Mouse (Mus musculus): ENCODE measurements around the gene C2cd4d. TPM values are rescaled to one million over a fixed set of nuclear protein-coding genes. Genes with fewer than 3 reads are reported as not detected.

C2cd4d gene
- polyA plus RNA-seq, 1 experiment from 2014 or later: 1.2 TPM

DNA sequence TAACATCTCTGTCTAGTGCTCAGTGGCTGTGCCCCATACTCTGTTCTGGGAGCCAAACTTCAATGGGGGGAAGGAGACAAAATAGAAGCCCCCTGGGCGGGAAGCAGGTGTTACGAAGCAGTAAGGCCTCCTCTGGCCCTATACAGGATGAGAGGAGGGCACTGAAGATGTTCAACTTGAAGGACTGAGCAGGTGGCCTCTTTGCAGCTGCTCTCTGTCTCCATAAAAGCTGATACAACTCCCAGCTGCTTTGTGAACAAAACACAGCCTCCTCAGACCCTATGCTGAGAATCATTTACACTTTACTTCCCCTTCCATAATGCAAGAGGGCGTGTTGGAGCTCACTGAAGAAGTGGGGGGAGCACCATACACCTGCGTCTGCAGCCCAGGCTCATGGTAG lies 24.4 kb downstream of the C2cd4d start:
- no peak overlapping the region for H3K9ac ChIP-seq
- H3K4me2 ChIP-seq: no peak overlapping the region
- no peak overlapping the region for H3K4me3 ChIP-seq (ENCODE audit: low read depth, low read length)
- no peak for ATAC-seq (ENCODE audit: insufficient read depth)
- no peaks in the 10 kb centered on the region for H3K36me3 ChIP-seq (ENCODE audit: insufficient read depth)
- 58% methylated on average over 4 of the region's 4 CpGs for WGBS
- H3K27me3 ChIP-seq (ENCODE audit: insufficient read depth, low read length): no peaks in the 10 kb centered on the region
- no peak overlapping the region for H3K27ac ChIP-seq (ENCODE audit: low read depth)
- H3K4me1 ChIP-seq (ENCODE audit: insufficient read depth): no peaks in the 10 kb centered on the region
- TF ChIP-seq CTCF (IDR thresholded peaks at IDR 0.05; ENCODE audit: low read depth): no peak
- H3K9me3 ChIP-seq (ENCODE audit: low read depth, low read length): no peaks in the 10 kb centered on the region
- DNase-seq: no peak

DNA sequence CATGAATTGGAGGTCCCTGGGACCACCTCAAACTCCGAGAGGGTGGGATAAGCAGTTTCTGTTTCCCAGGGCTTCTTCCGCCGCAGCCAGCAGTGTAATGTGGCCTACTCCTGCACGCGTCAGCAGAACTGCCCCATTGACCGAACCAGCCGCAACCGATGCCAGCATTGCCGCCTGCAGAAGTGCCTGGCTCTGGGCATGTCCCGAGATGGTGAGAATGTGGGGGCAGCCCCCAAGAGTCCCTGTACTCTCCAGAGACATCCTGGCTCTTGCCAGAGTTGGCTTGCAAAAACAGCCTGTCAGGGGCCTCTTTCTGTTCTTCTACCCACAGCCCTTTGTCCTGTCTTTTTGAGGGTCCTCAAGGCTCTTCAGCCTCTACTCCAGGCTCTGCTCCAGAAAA lies 25.2 kb downstream of the C2cd4d start:
- DNase-seq (no peak), ATAC-seq (ENCODE audit: insufficient read depth) (no peak)
- no peaks in the 10 kb centered on the region for H3K9me3 ChIP-seq (ENCODE audit: low read depth, low read length)
- TF ChIP-seq CTCF (IDR thresholded peaks at IDR 0.05; ENCODE audit: low read depth): no peak
- no peak overlapping the region for H3K9ac ChIP-seq
- H3K27me3 ChIP-seq (ENCODE audit: insufficient read depth, low read length): no peaks in the 10 kb centered on the region
- WGBS: 85% methylated on average over 10 of the region's 10 CpGs
- H3K27ac ChIP-seq (ENCODE audit: low read depth): no peak overlapping the region
- H3K36me3 ChIP-seq (ENCODE audit: insufficient read depth): no peaks in the 10 kb centered on the region
- no peak overlapping the region for H3K4me3 ChIP-seq (ENCODE audit: low read depth, low read length)
- no peaks in the 10 kb centered on the region for H3K4me1 ChIP-seq (ENCODE audit: insufficient read depth)
- H3K4me2 ChIP-seq: no peak overlapping the region

DNA sequence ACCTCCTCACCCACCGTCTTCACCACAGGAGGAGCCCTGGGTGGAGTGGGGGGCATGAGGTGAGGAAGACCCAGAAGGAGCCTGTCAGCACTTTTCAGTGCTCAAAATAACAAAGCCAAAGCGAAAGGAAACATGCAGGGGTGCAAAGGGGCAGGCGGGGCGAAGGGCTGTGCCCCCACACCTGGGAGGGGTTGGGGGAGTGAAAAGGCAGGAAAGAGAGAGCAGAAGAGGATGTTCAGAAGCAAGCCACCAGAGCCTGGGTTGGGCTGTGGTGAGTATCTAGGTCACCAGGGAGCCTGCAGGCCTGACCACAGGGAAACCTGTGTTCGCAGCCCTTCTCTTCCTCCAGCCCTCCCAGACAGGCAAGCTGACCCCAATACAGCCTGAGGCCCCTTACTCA lies 25.8 kb downstream of the C2cd4d start:
- Histone ChIP-seq H3K4me2 (no peak overlapping the region), H3K36me3 (ENCODE audit: insufficient read depth) (no peaks in the 10 kb centered on the region), H3K9me3 (ENCODE audit: low read depth, low read length) (no peaks in the 10 kb centered on the region), H3K4me1 (ENCODE audit: insufficient read depth) (no peaks in the 10 kb centered on the region), H3K27me3 (ENCODE audit: insufficient read depth, low read length) (no peaks in the 10 kb centered on the region), H3K4me3 (ENCODE audit: low read depth, low read length) (no peak overlapping the region), H3K9ac (no peak overlapping the region), H3K27ac (ENCODE audit: low read depth) (no peak overlapping the region)
- 60% methylated on average over 5 of the region's 5 CpGs for WGBS
- TF ChIP-seq CTCF (IDR thresholded peaks at IDR 0.05; ENCODE audit: low read depth): no peak
- DNase-seq: no peak
- ATAC-seq (ENCODE audit: insufficient read depth): no peak

DNA sequence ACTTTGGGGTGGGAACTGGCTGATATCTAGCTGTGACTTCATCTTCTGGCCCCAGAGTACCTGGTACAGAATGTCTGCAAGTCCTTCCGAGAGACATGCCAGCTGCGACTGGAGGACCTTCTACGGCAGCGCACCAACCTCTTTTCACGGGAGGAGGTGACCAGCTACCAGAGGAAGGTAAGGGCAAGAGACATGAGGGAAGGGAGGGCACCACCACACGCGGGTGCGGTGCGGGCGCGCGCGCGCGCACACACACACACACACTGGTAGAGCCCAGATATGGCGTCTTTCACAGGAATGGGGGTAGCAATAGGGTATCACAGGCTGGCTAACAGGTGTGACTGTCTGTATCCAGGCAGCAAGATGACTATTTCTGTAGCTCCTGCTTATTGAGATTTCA lies 27.2 kb downstream of the C2cd4d start:
- no peak overlapping the region for H3K27ac ChIP-seq (ENCODE audit: low read depth)
- no peaks in the 10 kb centered on the region for H3K4me1 ChIP-seq (ENCODE audit: insufficient read depth)
- H3K4me2 ChIP-seq: no peak overlapping the region
- H3K36me3 ChIP-seq (ENCODE audit: insufficient read depth): no peaks in the 10 kb centered on the region
- ATAC-seq (ENCODE audit: insufficient read depth) (no peak), DNase-seq (no peak)
- no peak overlapping the region for H3K4me3 ChIP-seq (ENCODE audit: low read depth, low read length)
- no peak overlapping the region for H3K9ac ChIP-seq
- no peak for TF ChIP-seq CTCF (IDR thresholded peaks at IDR 0.05; ENCODE audit: low read depth)
- 93% methylated on average over 16 of the region's 16 CpGs for WGBS
- no peaks in the 10 kb centered on the region for H3K9me3 ChIP-seq (ENCODE audit: low read depth, low read length)
- no peaks in the 10 kb centered on the region for H3K27me3 ChIP-seq (ENCODE audit: insufficient read depth, low read length)

GRCm38 (mm10) chr3:94391001-94391400 lies 28.8 kb downstream of the C2cd4d start:
- ATAC-seq (ENCODE audit: insufficient read depth) (no peak), DNase-seq (no peak)
- no peak overlapping the region for H3K4me3 ChIP-seq (ENCODE audit: low read depth, low read length)
- WGBS: 84% methylated on average over 5 of the region's 5 CpGs
- no peak overlapping the region for H3K9ac ChIP-seq
- no peak overlapping the region for H3K4me2 ChIP-seq
- no peaks in the 10 kb centered on the region for H3K27me3 ChIP-seq (ENCODE audit: insufficient read depth, low read length)
- H3K36me3 ChIP-seq (ENCODE audit: insufficient read depth): no peaks in the 10 kb centered on the region
- no peaks in the 10 kb centered on the region for H3K9me3 ChIP-seq (ENCODE audit: low read depth, low read length)
- no peaks in the 10 kb centered on the region for H3K4me1 ChIP-seq (ENCODE audit: insufficient read depth)
- H3K27ac ChIP-seq (ENCODE audit: low read depth): no peak overlapping the region
- TF ChIP-seq CTCF (IDR thresholded peaks at IDR 0.05; ENCODE audit: low read depth): no peak

DNA sequence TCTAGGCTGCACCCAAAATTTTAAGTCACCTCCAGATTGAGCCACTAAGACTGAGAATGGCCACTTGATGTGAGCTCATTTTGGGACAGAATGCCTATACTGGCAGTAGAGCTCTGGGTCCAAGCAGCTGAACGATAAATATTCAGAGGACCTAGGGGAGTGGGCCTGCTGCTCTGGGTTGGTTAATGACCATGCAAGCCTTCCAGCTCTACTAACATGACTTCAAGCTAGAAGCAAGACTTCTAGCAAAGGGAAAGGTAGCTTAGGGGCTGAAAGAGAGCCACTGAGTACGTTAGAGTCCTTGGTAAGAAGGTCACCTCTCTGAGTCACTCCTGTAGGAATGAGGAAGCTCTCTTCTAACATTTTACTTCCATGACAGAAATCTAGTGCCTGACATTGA lies 29.9 kb downstream of the C2cd4d start:
- DNase-seq: no peak
- 77% methylated on average over 2 of the region's 2 CpGs for WGBS
- H3K4me1 ChIP-seq (ENCODE audit: insufficient read depth): no peaks in the 10 kb centered on the region
- TF ChIP-seq CTCF (IDR thresholded peaks at IDR 0.05; ENCODE audit: low read depth): no peak
- no peak overlapping the region for H3K27ac ChIP-seq (ENCODE audit: low read depth)
- ATAC-seq (ENCODE audit: insufficient read depth): no peak
- H3K36me3 ChIP-seq (ENCODE audit: insufficient read depth): no peaks in the 10 kb centered on the region
- H3K9me3 ChIP-seq (ENCODE audit: low read depth, low read length): no peaks in the 10 kb centered on the region
- no peak overlapping the region for H3K4me2 ChIP-seq
- no peak overlapping the region for H3K9ac ChIP-seq
- no peaks in the 10 kb centered on the region for H3K27me3 ChIP-seq (ENCODE audit: insufficient read depth, low read length)
- no peak overlapping the region for H3K4me3 ChIP-seq (ENCODE audit: low read depth, low read length)

GRCm38 (mm10) chr3:94393049-94393448 lies 30.8 kb downstream of the C2cd4d start:
- no peak for DNase-seq
- no peaks in the 10 kb centered on the region for H3K9me3 ChIP-seq (ENCODE audit: low read depth, low read length)
- H3K27me3 ChIP-seq (ENCODE audit: insufficient read depth, low read length): 0 out of 2 replicates have a peak, but pooled peaks cover 6% of the 10 kb centered on the region
- WGBS: 70% methylated on average over 4 of the region's 4 CpGs
- H3K4me2 ChIP-seq: no peak overlapping the region
- no peak for TF ChIP-seq CTCF (IDR thresholded peaks at IDR 0.05; ENCODE audit: low read depth)
- no peaks in the 10 kb centered on the region for H3K36me3 ChIP-seq (ENCODE audit: insufficient read depth)
- H3K9ac ChIP-seq: no peak overlapping the region
- no peaks in the 10 kb centered on the region for H3K4me1 ChIP-seq (ENCODE audit: insufficient read depth)
- no peak overlapping the region for H3K27ac ChIP-seq (ENCODE audit: low read depth)
- no peak overlapping the region for H3K4me3 ChIP-seq (ENCODE audit: low read depth, low read length)
- ATAC-seq (ENCODE audit: insufficient read depth): no peak

- WGBS: 82% methylated on average over 1 of the region's 1 CpGs
- no peak for ATAC-seq (ENCODE audit: insufficient read depth)
- H3K9me3 ChIP-seq (ENCODE audit: low read depth, low read length): no peaks in the 10 kb centered on the region
- no peak overlapping the region for H3K4me2 ChIP-seq
- no peak for TF ChIP-seq CTCF (IDR thresholded peaks at IDR 0.05; ENCODE audit: low read depth)
- peaks cover 27% of the 10 kb centered on the region for H3K27me3 ChIP-seq (ENCODE audit: insufficient read depth, low read length)
- H3K9ac ChIP-seq: no peak overlapping the region
- no peak overlapping the region for H3K27ac ChIP-seq (ENCODE audit: low read depth)
- H3K36me3 ChIP-seq (ENCODE audit: insufficient read depth): no peaks in the 10 kb centered on the region
- DNase-seq: no peak
- H3K4me3 ChIP-seq (ENCODE audit: low read depth, low read length): no peak overlapping the region
- no peaks in the 10 kb centered on the region for H3K4me1 ChIP-seq (ENCODE audit: insufficient read depth)
These were observed 34.1 kb downstream of the C2cd4d start for GRCm38 (mm10) chr3:94396336-94396735.

All from lung, embryonic 14.5 days (tissue).